Mouse (Mus musculus): ENCODE measurements around the gene Olfr212.
"Not testable (repeated sequence)": the region's sequence is repeated elsewhere in the genome, so short reads cannot be mapped to it uniquely, and the experiment has no call there.

Gene Olfr212

DNA sequence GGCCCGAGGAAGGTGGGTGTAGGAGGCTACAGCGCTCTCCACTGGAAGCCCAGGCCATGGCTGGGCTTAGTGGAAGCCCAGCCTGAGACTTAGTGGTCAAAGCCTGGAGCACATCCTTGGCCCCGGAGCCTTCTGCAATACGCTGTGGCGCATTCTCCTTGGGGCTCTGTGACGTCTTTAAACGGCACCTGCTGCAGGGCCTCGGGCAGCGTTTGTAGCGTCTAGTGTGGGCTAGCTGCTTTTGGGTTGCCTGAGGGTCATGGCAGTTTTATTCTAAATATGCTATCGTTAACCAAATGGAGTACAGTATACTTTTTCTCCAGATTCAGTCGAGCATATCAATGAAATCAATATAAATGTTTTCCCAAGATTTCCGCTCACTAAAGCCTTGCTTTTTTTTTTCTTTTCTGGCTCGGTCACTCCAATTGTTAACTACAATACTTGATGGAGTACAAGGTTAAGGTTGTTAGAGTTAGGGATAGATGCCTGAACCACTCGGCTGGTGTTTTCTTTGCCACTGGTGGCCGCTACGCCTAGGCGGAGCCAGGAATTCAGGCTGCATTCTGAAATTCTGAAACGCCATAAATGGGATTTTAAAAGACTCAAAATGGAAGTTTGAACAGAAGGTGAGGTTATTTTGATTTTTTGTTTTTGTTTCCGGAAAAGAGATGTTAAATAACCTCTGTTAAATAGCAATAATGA lies at the start of gene Olfr212:
Gene Olfr212, plus strand, starts transcription at position 215 of the 702 bp plus-strand sequence.
- DNase-seq (ENCODE audit: low read depth) = not testable (repeated sequence)

DNA sequence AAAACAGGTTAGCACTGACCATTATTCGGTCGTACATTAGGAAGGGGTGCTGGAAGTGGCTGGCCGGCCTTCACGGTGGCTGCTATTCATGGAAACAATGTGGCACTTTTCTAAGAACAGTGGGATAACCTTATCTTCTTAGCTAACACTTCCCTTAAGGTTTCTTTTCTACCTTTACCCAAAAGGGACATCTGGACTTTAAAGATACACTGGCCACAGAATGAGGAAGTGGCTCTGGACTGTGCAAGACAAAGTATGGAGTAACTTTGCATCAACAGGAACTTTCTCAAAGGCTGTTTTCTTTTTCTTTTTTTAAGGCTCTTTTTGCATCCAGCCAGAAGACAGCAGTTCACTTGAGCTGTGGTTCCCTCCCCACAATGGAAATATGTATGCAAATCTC lies 47.6 kb upstream of the Olfr212 start:
- DNase-seq (ENCODE audit: low read depth) = no peak

DNA sequence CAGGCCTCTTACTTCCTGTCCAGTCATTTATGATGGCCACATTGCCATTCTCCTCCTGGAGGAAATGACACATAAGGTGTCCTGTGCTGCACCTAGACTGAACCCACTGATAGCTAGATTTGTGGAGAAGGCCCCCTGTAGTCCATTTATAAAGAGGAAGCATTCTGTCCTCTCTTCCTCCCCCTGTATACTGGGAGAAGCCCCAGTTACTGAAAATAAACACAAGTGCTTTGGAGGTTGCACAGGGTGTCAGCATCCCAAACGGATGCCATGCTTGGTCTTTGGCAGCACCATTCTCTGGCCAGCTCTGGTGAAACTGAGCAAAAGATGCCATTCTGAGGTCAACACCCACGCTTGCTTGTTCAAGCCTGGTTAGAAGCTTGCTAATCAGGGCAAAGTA lies 47.1 kb upstream of the Olfr212 start:
- no peak for DNase-seq (ENCODE audit: low read depth)

DNA sequence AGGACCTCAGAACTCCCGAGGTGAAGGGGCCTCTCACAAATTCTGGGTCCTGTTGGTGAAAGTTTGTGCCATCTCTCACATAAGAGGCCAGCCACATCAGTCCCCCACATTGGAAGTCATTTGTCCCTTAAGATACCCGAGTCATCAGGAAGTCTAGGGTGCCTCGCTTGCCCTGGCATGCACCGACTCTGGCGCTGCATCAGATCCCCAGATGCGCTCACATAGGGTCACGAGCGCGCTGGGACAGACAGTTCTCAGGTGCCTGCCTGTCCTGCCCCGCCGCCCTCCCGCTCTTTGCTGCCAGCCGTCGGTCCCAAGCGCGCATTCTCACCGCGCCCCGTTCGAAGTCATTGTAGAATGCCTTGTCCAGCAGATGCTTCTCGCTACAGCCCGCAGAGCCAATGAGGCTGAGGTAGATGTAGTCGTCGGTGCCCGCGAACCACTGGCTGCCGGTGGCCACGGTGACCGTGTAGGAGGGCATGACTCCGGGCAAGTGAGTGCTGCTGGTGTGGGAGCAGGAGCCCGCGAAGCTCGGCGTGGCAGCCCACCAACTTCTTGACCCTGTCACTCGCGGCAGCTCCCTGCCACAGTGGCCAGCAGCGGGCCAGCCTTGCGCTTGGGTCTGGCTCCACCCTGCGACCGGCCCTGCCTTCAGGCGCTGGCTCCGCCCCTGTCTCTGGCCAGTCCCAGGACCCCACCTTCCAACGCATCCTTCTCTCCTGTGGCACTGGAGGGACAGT lies 45.6 kb upstream of the Olfr212 start, which contains the start of gene Alox5:
Gene Alox5, minus strand, starts transcription at position 635 of the 740 bp plus-strand sequence.
- DNase-seq (ENCODE audit: low read depth) = no peak

- peak; percentile 8 for DNase-seq (ENCODE audit: low read depth)
Measured at GRCm38 (mm10) chr6:116468081-116468480, 38.2 kb upstream of the Olfr212 start.

GRCm38 (mm10) chr6:116485081-116485480 lies 21.2 kb upstream of the Olfr212 start:
- DNase-seq (ENCODE audit: low read depth) = no peak

DNA sequence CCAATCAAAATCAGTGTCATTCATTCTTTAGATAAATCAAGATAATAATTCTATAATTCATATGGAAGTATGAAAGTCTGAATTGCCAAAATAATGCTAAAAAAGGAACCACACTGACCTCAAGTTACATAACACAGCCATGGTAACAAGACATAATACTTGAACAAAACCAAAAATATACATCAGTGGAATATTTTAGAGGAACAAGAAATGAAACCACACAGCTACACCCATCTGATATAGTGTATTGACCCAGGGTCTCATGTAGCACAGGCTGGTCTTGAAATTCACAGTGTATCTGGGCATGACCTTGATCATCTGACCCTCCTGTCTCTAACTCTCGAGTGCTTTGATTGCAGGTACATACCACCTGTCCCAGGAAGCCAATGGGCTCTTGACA lies 19.5 kb upstream of the Olfr212 start:
- DNase-seq (ENCODE audit: low read depth) = no peak

DNA sequence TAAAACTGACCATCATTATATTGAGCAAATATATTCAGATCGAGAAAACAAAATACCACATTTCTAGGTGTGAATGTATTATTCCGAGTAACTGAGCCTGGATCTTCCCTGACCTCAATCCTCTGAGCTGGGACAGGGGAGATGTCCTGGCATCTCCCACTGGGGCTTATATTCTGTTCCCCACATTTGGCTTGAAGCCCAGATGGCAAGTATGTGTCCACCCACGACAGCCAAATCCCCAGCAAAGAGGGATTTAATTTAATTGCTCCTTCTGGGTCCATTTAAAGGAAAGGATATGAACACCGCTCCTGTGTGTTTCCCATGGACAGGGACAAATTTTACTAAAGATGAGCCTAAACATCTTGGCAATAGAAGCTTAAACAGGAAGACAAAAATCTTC lies 17.5 kb upstream of the Olfr212 start, which contains the start of gene Olfr211:
Gene Olfr211, plus strand, starts transcription at position 301 of the 400 bp plus-strand sequence.
- DNase-seq (ENCODE audit: low read depth) = no peak

DNA sequence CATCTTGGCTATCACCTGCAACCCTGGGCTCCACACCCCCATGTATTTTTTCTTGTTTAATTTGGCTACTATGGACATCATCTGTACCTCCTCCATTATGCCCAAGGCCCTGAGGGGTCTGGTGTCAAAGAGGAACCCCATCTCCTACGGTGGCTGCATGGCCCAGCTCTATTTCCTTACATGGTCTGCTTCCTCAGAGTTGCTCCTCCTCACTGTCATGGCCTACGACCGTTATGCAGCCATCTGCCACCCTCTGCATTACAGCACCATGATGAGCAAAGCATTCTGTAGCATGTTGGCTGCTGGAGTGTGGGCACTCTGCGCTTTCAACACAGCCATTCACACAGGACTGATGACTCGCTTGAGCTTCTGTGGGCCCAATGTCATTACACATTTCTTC lies 12.6 kb upstream of the Olfr212 start:
- DNase-seq (ENCODE audit: low read depth) = no peak

- no peak for DNase-seq (ENCODE audit: low read depth)
Measured at GRCm38 (mm10) chr6:116495960-116496359, 10.4 kb upstream of the Olfr212 start.

DNA sequence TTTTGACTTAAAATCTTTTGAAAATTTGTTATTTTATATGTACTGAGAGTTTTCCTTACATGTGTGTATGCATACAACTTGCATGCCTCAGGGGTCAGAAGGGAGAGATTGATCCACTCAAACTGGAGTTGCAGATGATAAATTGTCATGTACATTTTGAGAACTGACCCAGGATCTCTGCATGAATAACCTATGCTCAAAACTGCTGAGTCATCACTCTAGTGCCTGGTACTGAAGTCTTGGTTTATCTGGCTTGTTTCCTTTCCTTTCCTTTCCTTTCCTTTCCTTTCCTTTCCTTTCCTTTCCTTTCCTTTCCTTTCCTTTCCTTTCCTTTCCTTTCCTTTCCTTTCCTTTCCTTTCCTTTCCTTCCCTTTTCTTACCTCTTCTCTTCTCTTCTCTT lies 8.5 kb downstream of the Olfr212 start:
- DNase-seq (ENCODE audit: low read depth) = no peak

DNA sequence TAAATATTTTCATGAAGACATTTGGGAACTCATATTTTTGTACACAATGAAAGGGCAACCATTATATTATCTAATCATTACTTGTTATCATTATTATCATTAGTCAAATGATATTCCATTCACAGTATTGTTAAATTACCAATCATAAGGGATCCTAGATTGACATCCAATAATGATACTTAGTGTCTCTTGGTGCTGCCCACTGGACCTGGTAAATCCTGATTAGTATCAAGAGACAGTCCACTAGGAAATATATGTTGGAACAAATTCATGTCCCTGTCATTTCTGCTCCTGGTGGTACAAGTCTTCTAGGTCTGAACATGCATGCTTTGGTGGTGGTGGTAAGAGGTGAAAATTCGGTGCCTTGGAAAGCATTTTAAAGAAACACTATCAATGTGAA lies 31.8 kb downstream of the Olfr212 start, which contains the start of gene Olfr213:
Gene Olfr213, plus strand, starts transcription at position 301 of the 400 bp plus-strand sequence.
- no peak for DNase-seq (ENCODE audit: low read depth)

DNA sequence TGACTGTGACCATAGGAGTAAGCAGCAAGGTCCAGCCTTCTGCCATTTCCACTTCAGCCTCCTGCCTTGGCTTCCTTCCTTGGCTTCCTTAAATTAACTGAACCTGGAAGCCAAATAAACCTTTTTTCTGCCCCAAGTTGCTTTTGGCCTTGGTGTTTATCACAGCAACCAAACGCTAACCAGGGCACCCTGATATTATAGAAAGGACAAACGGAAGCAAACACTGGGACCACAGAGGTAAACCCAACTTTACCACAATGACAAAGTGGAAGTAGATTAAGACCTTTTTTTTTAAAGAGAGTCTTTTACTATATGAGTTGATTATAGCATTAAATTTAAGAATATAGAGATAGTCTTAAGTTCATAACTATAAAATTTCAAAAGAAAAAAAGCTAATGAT lies 36.2 kb downstream of the Olfr212 start:
- DNase-seq (ENCODE audit: low read depth) = no peak

DNA sequence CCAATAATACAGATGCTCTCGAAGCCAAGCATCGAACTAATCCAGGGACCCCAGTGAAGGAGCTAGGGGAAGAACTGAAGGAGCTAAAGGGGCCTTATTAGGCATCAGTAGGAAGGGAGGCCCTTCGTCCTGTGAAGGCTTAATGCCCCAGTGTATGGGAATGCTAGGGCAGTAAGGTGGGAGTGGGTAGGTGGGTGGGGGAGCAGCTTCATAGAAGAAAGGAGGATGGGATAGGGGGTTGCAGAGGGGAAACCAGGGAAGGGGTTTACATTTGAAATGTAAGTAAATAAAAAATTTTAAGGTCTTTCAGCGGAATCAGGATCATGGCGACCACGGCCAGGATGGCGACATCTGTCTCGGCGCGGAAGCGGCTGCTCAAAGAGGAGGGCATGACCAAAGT lies 44.5 kb downstream of the Olfr212 start, which contains the start of gene Gm5580:
Gene Gm5580, plus strand, starts transcription at position 301 of the 400 bp plus-strand sequence.
- not testable (repeated sequence) for DNase-seq (ENCODE audit: low read depth)

DNA sequence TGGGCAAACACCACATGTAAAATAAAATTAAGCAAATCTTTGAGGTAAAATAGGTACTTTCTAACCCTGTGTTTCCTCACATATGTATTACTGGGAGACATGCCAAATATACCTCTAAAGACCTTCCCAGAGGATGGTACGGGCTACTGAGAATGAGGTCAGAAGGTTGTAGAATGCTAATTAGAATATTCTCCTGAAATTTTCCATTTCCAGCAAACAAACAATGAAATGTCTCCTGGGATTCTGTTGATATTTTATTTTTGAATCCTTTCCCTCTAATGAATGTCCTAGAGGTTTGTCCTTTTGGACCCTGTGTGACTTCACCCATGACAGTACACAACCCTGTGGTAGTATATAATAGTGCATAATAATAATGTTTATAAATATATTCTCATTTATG lies 47.6 kb downstream of the Olfr212 start, which contains the start of gene Olfr214:
Gene Olfr214, plus strand, starts transcription at position 301 of the 400 bp plus-strand sequence.
- DNase-seq (ENCODE audit: low read depth) = no peak

DNA sequence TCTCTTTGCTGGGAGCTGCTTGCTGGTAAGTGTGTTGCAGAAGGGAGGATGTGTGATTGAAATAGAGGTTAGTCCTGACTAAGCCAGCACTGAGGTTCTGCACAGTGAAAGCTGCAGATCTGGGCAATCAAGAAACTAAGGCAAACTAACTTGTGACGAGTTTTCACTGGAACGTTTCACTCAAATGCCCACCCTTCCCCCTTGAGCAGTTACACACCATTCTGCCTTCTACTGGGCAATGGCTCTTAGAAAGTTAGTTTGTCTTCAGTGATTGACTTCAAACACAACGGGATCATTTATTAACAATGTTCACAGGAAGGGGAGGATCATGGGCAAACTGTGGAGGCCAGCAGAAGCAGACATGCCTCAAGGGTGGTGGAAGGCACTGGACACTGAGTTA lies 48.6 kb downstream of the Olfr212 start:
- no peak for DNase-seq (ENCODE audit: low read depth)

Data from fibroblast of lung, adult 2 months (primary cell).